Mouse (Mus musculus): Measurements from ENCODE around the gene Aqp7. TPM values are rescaled to one million over a fixed set of nuclear protein-coding genes. Genes with fewer than 3 reads are reported as not detected.

Gene Aqp7
- total and polyA plus RNA-seq, 3 experiments = 21.6 to 33.0 (median 32.7) TPM

- no peak for DNase-seq
- Histone ChIP-seq H3K79me2 (replicated peaks; ENCODE audit: control insufficient read depth, insufficient read depth, low read length) (no peaks in the 10 kb centered on the region), H3K27me3 (ENCODE audit: control insufficient read depth, insufficient read depth, low read length) (no peaks in the 10 kb centered on the region), H3K9ac (ENCODE audit: low read depth, low read length) (no peak overlapping the region), H3K4me1 (ENCODE audit: control insufficient read depth, insufficient read depth, low read length) (no peaks in the 10 kb centered on the region), H3K36me3 (ENCODE audit: control insufficient read depth, insufficient read depth, low read length) (no peaks in the 10 kb centered on the region), H3K27ac (no peak overlapping the region), H3K4me3 (no peak overlapping the region)
- no peak for TF ChIP-seq EP300 (IDR thresholded peaks at IDR 0.05; ENCODE audit: insufficient read depth, low read depth, low read length)
- no peak for TF ChIP-seq CTCF (IDR thresholded peaks at IDR 0.05)
- intact Hi-C loops (cut with DNase I) = no loop called here
- 83% methylated on average over 4 of the region's 4 CpGs for WGBS
These were observed 17.3 kb upstream of the Aqp7 start for GRCm38 (mm10) chr4:41065196-41065595.

DNA sequence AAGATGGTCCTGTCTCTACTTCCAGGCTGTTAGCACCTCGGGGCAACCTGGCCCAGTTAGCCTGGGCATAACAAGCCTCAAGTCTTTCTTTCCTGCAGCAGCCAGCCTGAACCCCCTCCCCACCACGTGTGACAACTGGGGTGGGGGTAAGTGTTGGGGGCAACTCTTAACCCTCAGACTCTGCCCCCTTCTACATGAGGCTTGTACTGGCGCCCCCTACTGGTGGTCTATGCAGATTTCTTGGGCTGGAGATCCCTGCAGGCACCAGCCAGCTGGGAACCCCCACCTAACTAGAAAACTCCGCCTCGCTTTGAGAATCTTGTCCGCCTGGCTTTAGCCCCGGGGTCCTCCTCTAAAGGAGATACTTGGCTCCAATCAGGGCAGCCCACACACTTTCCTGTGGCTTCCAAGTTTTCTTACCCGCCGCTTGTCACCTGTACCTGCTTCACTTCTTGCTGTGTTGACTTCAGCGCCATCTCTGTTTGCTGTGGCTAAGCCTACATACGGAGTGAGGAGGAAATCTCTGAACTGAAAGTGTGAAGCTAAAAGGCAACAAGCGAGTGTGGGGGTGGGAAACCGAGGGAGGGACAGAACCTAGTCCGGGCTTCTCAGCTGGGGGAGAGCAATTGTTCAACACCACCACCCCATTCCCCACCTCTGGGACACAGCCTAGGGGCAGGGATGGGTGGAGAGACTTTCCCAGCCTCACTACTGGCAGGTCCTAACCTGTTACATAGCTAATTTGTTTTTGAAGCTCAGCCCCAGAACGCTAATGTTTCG is 16.1 kb upstream of the Aqp7 start:
- intact Hi-C loops (cut with DNase I) = no loop called here
- Histone ChIP-seq H3K79me2 (replicated peaks; ENCODE audit: control insufficient read depth, insufficient read depth, low read length) (no peaks in the 10 kb centered on the region), H3K36me3 (ENCODE audit: control insufficient read depth, insufficient read depth, low read length) (no peaks in the 10 kb centered on the region), H3K27ac (no peak overlapping the region), H3K9ac (ENCODE audit: low read depth, low read length) (no peak overlapping the region), H3K27me3 (ENCODE audit: control insufficient read depth, insufficient read depth, low read length) (no peaks in the 10 kb centered on the region), H3K4me1 (ENCODE audit: control insufficient read depth, insufficient read depth, low read length) (no peaks in the 10 kb centered on the region), H3K4me3 (no peak overlapping the region)
- peak in 1 of 2 experiments; percentile 37 for DNase-seq
- WGBS = 21% methylated on average over 16 of the region's 16 CpGs
- no peak for TF ChIP-seq POLR2A (IDR thresholded peaks at IDR 0.05; ENCODE audit: insufficient read depth, low read depth, low read length)
- TF ChIP-seq EP300 (IDR thresholded peaks at IDR 0.05; ENCODE audit: insufficient read depth, low read depth, low read length) = no peak
- TF ChIP-seq CTCF (IDR thresholded peaks at IDR 0.05) = peak; percentile 72

DNA sequence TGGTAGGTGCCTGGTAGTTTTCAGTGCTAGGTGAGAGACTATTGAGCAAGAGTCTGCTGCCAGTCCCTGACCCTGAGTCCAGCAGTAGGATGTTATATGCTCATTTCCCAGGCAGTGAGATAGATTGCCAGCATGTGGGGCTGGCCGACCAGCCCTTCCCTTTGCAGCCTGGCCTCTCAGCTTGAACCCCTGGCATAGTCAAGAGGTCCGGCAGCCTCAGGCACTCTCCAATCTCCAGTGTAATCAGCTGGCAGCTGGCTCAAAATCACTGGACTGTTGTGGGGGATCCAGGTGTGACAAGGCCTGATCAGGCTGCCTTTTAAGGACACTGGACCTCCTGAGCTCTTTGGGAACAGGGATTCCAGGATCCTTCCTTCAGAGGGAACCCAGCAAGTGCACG is 15.4 kb upstream of the Aqp7 start:
- no peak for DNase-seq
- Histone ChIP-seq H3K27ac (no peak overlapping the region), H3K79me2 (replicated peaks; ENCODE audit: control insufficient read depth, insufficient read depth, low read length) (no peaks in the 10 kb centered on the region), H3K36me3 (ENCODE audit: control insufficient read depth, insufficient read depth, low read length) (no peaks in the 10 kb centered on the region), H3K27me3 (ENCODE audit: control insufficient read depth, insufficient read depth, low read length) (no peaks in the 10 kb centered on the region), H3K9ac (ENCODE audit: low read depth, low read length) (no peak overlapping the region), H3K4me1 (ENCODE audit: control insufficient read depth, insufficient read depth, low read length) (no peaks in the 10 kb centered on the region), H3K4me3 (no peak overlapping the region)
- TF ChIP-seq EP300 (IDR thresholded peaks at IDR 0.05; ENCODE audit: insufficient read depth, low read depth, low read length) (no peak), POLR2A (IDR thresholded peaks at IDR 0.05; ENCODE audit: insufficient read depth, low read depth, low read length) (no peak), CTCF (IDR thresholded peaks at IDR 0.05) (no peak)
- intact Hi-C loops (cut with DNase I) = no loop called here
- 44% methylated on average over 3 of the region's 3 CpGs for WGBS

DNA sequence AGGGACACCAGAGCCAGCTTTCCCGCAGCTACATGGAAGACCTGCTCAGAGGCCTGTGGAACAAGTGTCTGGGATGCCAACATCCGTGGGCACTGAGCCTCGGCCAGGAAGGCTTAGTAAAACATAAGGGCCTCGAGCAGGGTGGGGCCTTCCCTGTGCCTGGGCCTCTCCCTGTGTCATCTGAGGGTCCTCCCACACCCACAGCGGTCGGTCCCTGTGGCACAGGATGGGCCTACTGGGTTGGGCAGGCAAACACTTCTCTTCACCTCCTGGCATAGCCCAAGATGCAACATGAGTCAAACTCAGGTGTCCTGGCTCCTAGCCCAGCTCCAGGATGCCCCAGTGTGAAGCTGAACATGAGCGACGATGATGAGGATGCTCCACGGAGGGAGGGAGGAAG is 9.4 kb upstream of the Aqp7 start:
- Histone ChIP-seq H3K27me3 (ENCODE audit: control insufficient read depth, insufficient read depth, low read length) (no peaks in the 10 kb centered on the region), H3K27ac (no peak overlapping the region), H3K79me2 (replicated peaks; ENCODE audit: control insufficient read depth, insufficient read depth, low read length) (no peaks in the 10 kb centered on the region), H3K4me3 (no peak overlapping the region), H3K9ac (ENCODE audit: low read depth, low read length) (no peak overlapping the region), H3K4me1 (ENCODE audit: control insufficient read depth, insufficient read depth, low read length) (peaks cover 2% of the 10 kb centered on the region; the same call in 1 of the 2 replicates), H3K36me3 (ENCODE audit: control insufficient read depth, insufficient read depth, low read length) (no peaks in the 10 kb centered on the region)
- 66% methylated on average over 6 of the region's 9 CpGs for WGBS
- no peak for DNase-seq
- intact Hi-C loops (cut with DNase I) = loop anchor here (5.0 kb wide), 1 partner anchor 35 kb away; no protein-coding TSS in a partner anchor
- TF ChIP-seq EP300 (IDR thresholded peaks at IDR 0.05; ENCODE audit: insufficient read depth, low read depth, low read length) = no peak
- TF ChIP-seq CTCF (IDR thresholded peaks at IDR 0.05) = no peak
- no peak for TF ChIP-seq POLR2A (IDR thresholded peaks at IDR 0.05; ENCODE audit: insufficient read depth, low read depth, low read length)

DNA sequence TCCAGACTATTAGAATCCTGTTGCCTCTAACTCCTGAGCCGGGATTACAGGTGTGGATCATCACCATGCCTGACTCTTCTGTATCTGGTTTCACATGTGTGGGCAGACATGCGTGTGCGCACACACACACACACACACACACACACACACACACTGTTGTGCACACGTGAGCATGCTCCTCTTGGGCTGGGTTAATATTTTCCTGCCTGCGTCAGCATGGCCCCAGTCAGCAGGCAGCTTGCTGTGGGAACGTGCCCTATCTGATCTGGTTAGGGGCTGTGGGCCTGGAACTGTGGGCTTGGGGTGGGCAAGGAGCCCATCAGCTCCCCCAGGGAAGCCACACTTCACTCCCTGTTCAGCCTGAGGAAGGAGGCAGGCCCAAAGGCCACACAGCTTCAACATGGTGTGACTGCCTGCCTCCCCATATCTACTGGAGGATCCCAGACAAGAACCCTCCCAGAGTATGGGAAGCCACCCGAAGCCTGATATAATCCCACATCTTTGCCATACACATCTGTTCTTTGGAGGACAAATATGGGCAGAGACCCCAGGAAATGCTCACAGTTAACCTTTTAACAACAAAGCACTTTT is 8.9 kb upstream of the Aqp7 start:
- intact Hi-C loops (cut with DNase I) = loop anchor here (5.0 kb wide), 1 partner anchor 35 kb away; no protein-coding TSS in a partner anchor
- Histone ChIP-seq H3K9ac (ENCODE audit: low read depth, low read length) (no peak overlapping the region), H3K4me3 (no peak overlapping the region), H3K27me3 (ENCODE audit: control insufficient read depth, insufficient read depth, low read length) (no peaks in the 10 kb centered on the region), H3K36me3 (ENCODE audit: control insufficient read depth, insufficient read depth, low read length) (no peaks in the 10 kb centered on the region), H3K4me1 (ENCODE audit: control insufficient read depth, insufficient read depth, low read length) (peaks cover 2% of the 10 kb centered on the region; the same call in 1 of the 2 replicates), H3K27ac (no peak overlapping the region), H3K79me2 (replicated peaks; ENCODE audit: control insufficient read depth, insufficient read depth, low read length) (no peaks in the 10 kb centered on the region)
- 83% methylated on average over 7 of the region's 7 CpGs for WGBS
- TF ChIP-seq POLR2A (IDR thresholded peaks at IDR 0.05; ENCODE audit: insufficient read depth, low read depth, low read length) (no peak), EP300 (IDR thresholded peaks at IDR 0.05; ENCODE audit: insufficient read depth, low read depth, low read length) (no peak), CTCF (IDR thresholded peaks at IDR 0.05) (no peak)
- DNase-seq = no peak

DNA sequence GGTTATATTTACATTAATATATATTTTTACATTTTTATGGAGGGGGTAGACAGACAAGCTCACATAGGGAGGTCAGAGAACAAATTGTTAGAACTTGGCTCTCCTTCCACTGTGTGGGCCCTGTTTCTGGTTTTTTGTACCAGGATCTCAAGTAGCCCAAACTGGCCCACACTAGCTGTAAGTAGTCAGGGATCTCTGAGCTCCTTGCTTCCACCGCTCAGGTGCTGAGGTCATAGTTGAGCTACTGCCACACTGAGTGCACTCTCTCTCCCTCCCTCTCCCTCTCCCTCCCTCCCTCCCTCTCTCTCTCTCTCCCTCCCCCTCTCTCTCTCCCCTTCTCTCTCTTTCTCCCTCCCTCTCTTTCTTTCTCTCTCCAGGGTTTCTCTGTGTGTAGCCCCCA is 8.3 kb upstream of the Aqp7 start:
- no peak for DNase-seq
- Histone ChIP-seq H3K36me3 (ENCODE audit: control insufficient read depth, insufficient read depth, low read length) (no peaks in the 10 kb centered on the region), H3K27ac (no peak overlapping the region), H3K27me3 (ENCODE audit: control insufficient read depth, insufficient read depth, low read length) (no peaks in the 10 kb centered on the region), H3K4me3 (no peak overlapping the region), H3K79me2 (replicated peaks; ENCODE audit: control insufficient read depth, insufficient read depth, low read length) (no peaks in the 10 kb centered on the region), H3K4me1 (ENCODE audit: control insufficient read depth, insufficient read depth, low read length) (peaks cover 2% of the 10 kb centered on the region; the same call in 1 of the 2 replicates), H3K9ac (ENCODE audit: low read depth, low read length) (no peak overlapping the region)
- 86% methylated on average over 1 of the region's 1 CpGs for WGBS
- no peak for TF ChIP-seq CTCF (IDR thresholded peaks at IDR 0.05)
- TF ChIP-seq POLR2A (IDR thresholded peaks at IDR 0.05; ENCODE audit: insufficient read depth, low read depth, low read length) = no peak
- TF ChIP-seq EP300 (IDR thresholded peaks at IDR 0.05; ENCODE audit: insufficient read depth, low read depth, low read length) = no peak
- intact Hi-C loops (cut with DNase I) = loop anchor here (5.0 kb wide), 1 partner anchor 34 kb away; no protein-coding TSS in a partner anchor
